Mouse (Mus musculus) heart, postnatal 0 days (tissue): Measurements from ENCODE around the gene Fam13c.

Experiments used
- CTCF ChIP-seq: IDR thresholded peaks from 2 replicates; pipeline ENCODE4 v1.5.1; 2016; ENCODE audit warnings: antibody characterized with exemption, control low read depth, low read depth
- EP300 ChIP-seq: IDR thresholded peaks from 2 replicates; pipeline ENCODE4 v1.6.1; 2016; ENCODE audit warnings: antibody characterized with exemption, low read depth

- TF ChIP-seq CTCF: no peak
- TF ChIP-seq EP300: no peak
Observed at GRCm38 (mm10) chr10:70505395-70505794, 65.1 kb downstream of the Fam13c start.
